Mouse (Mus musculus) urinary bladder, postnatal 25 days (tissue): ENCODE data around the gene Olfr1258.
"Not testable (repeated sequence)": the region's sequence is repeated elsewhere in the genome, so short reads cannot be mapped to it uniquely, and the experiment has no call there.

Experiments used
- DNase-seq: peaks from one replicate; pipeline ENCODE4 v3.0.0; 2022; ENCODE audit warnings: low spot score

The Olfr1258 gene

GRCm38 (mm10) chr2:89927009-89927408 is at the start of gene Olfr1258:
Olfr1258 (plus strand) TSS chr2:89927309.
- no peak for DNase-seq

- DNase-seq: no peak
Observed at GRCm38 (mm10) chr2:89878137-89878536, 49.0 kb upstream of the Olfr1258 start, which contains the start of gene Olfr1257. Olfr1257 (plus strand) TSS chr2:89878437.

GRCm38 (mm10) chr2:89912616-89913015 is 14.5 kb upstream of the Olfr1258 start:
- DNase-seq: not testable (repeated sequence)

- no peak for DNase-seq
Observed at GRCm38 (mm10) chr2:89948564-89948963, 21.5 kb downstream of the Olfr1258 start, which contains the start of gene Olfr1259. Olfr1259 (minus strand) TSS chr2:89948664.

- DNase-seq: no peak
Observed at GRCm38 (mm10) chr2:89974184-89974583, 47.1 kb downstream of the Olfr1258 start, which contains the start of gene Olfr1260. Olfr1260 (plus strand) TSS chr2:89974340.

- DNase-seq: no peak
Observed at GRCm38 (mm10) chr2:89977709-89978108, 50.6 kb downstream of the Olfr1258 start.
